Mouse (Mus musculus) limb, embryonic 15.5 days (tissue): Measurements from ENCODE around the gene Dennd1a. TPM values are rescaled to one million over a fixed set of nuclear protein-coding genes. Genes with fewer than 3 reads are reported as not detected.

Experiments used
- ATAC-seq: fragments of 200-750 bp; cut with Nextera tagmentation; 2 replicates; pipeline ENCODE4 v1.8.0; 2017; ENCODE audit warnings: low read depth, moderate TSS enrichment; ENCODE audit not compliant: insufficient number of reproducible peaks, low FRiP score, low TSS enrichment
- H3K27ac ChIP-seq: fragments of 300-500 bp; sonication (generic); 2 replicates; pipeline ENCODE4 v1.5.1; 2015; ENCODE audit warnings: moderate library complexity, mild to moderate bottlenecking, inconsistent platforms
- H3K27me3 ChIP-seq: fragments of 300-500 bp; sonication (generic); 2 replicates; pipeline ENCODE4 v1.6.1; 2015; ENCODE audit warnings: inconsistent platforms
- H3K36me3 ChIP-seq: fragments of 300-500 bp; sonication (generic); 2 replicates; pipeline ENCODE4 v1.6.1; 2015; ENCODE audit warnings: inconsistent platforms
- H3K4me1 ChIP-seq: fragments of 300-500 bp; sonication (generic); 2 replicates; pipeline ENCODE4 v1.6.1; 2015; ENCODE audit warnings: inconsistent platforms
- H3K4me2 ChIP-seq: fragments of 300-500 bp; sonication (generic); 2 replicates; pipeline ENCODE4 v1.6.1; 2015; ENCODE audit warnings: mild to moderate bottlenecking, inconsistent platforms
- H3K4me3 ChIP-seq: fragments of 300-500 bp; sonication (generic); 2 replicates; pipeline ENCODE4 v1.5.1; 2015; ENCODE audit warnings: mild to moderate bottlenecking, inconsistent platforms
- H3K9ac ChIP-seq: fragments of 300-500 bp; sonication (generic); 2 replicates; pipeline ENCODE4 v1.6.1; 2015; ENCODE audit warnings: inconsistent platforms
- H3K9me3 ChIP-seq: fragments of 300-500 bp; sonication (generic); 2 replicates; pipeline ENCODE4 v1.6.1; 2016; ENCODE audit warnings: inconsistent platforms
- WGBS: fragments of 180-500 bp; shearing (Covaris S2); methylation state at CpG from one replicate; pipeline ENCODE4 v1.1.7; 2015; 5-methylcytosine and 5-hydroxymethylcytosine counted together
- polyA plus RNA-seq: library from polyadenylated mRNA; unstranded; fragments of >200 nt; fragmentation: Nextera tagmentation; extraction: Ambion mirVana; gene quantifications from 2 replicates; pipeline ENCODE4 v1.2.1, GENCODE M21; 2015

Gene Dennd1a
- polyA plus RNA-seq, 1 experiment from 2014 or later = 13.0 TPM

- Histone ChIP-seq H3K27ac (no peak overlapping the region), H3K4me1 (no peaks in the 10 kb centered on the region)
Measured at GRCm38 (mm10) chr2:38129961-38130802, 157.0 kb downstream of the Dennd1a start.

DNA sequence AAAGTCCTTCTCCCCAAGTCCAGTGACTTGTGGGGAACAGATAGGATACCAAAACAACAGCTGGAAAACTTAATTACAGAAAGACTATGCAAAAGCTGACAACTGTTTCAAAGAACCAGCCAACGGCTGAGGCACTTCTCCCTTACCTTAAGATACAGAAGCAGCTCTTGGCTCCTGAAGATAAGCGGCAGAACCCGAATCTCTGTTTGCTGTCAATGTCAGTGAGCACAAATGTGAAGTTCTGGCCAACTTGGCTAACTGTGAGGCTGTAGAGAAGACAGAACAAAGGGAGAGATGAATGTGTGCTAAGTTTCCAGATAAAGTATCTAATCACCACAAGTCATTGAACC, 160.8 kb downstream of the Dennd1a start:
- ATAC-seq = no peak
- Histone ChIP-seq H3K27ac (no peak overlapping the region), H3K9me3 (no peaks in the 10 kb centered on the region), H3K9ac (no peak overlapping the region), H3K36me3 (no peaks in the 10 kb centered on the region), H3K27me3 (no peaks in the 10 kb centered on the region), H3K4me2 (no peak overlapping the region), H3K4me3 (no peak overlapping the region), H3K4me1 (no peaks in the 10 kb centered on the region)
- WGBS = 63% methylated on average over 3 of the region's 3 CpGs

More at GRCm38 (mm10) chr2:38129961-38130802, 157.0 kb downstream of the Dennd1a start:
- Histone ChIP-seq H3K4me3 (no peak overlapping the region), H3K9me3 (no peaks in the 10 kb centered on the region), H3K9ac (no peak overlapping the region), H3K27me3 (no peaks in the 10 kb centered on the region), H3K4me2 (no peak overlapping the region), H3K36me3 (no peaks in the 10 kb centered on the region)
- no peak for ATAC-seq
- 65% methylated on average over 6 of the region's 6 CpGs for WGBS

DNA sequence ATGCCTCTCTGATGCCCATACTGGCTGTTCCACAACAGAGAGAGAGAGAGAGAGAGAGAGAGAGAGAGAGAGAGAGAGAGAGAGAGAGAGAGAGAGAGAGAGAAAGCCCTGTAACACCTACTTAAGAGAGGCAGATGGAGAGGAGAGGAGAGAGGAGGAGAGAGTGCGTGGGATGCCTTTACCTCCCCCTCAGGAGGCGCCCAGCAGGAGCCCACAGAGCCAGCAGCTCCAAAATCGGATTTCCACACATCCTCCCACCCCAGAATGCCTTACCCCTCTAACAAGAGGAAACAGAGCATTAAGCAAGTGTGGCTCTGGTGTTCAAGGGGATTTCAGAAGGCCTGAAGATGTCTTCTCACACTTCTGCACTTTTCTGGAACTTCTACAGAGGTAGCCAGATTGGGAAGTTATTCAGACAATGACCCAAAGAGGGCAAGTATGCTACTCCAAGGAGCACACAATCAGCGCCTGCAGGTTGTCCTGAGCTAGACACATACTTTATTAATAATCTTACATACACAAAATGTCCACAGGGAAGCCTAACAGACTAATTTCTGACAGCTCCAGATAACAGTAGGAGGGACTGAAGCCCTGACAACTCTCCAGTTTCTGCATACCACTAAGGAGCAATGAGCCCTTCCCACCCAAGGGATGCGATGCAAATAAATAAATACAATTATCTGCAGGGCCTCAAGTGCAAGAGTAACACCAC, 161.4 kb downstream of the Dennd1a start:
- no peak for ATAC-seq

GRCm38 (mm10) chr2:38124727-38125126, 162.5 kb downstream of the Dennd1a start:
- Histone ChIP-seq H3K9ac (no peak overlapping the region), H3K4me1 (no peaks in the 10 kb centered on the region), H3K36me3 (no peaks in the 10 kb centered on the region), H3K27me3 (no peaks in the 10 kb centered on the region), H3K4me2 (no peak overlapping the region), H3K27ac (no peak overlapping the region), H3K9me3 (no peaks in the 10 kb centered on the region), H3K4me3 (no peak overlapping the region)
- no peak for ATAC-seq
- 82% methylated on average over 1 of the region's 1 CpGs for WGBS

More for the DNA sequence above, 161.4 kb downstream of the Dennd1a start:
- no peak overlapping the region for H3K9ac ChIP-seq
- H3K27me3 ChIP-seq = no peaks in the 10 kb centered on the region
- H3K36me3 ChIP-seq = no peaks in the 10 kb centered on the region
- no peaks in the 10 kb centered on the region for H3K4me1 ChIP-seq
- H3K4me2 ChIP-seq = no peak overlapping the region
- H3K4me3 ChIP-seq = no peak overlapping the region
- H3K27ac ChIP-seq = no peak overlapping the region
- 67% methylated on average over 5 of the region's 5 CpGs for WGBS
- H3K9me3 ChIP-seq = no peaks in the 10 kb centered on the region

- no peak overlapping the region for H3K4me3 ChIP-seq
- WGBS = 78% methylated on average over 2 of the region's 2 CpGs
- H3K27me3 ChIP-seq = no peaks in the 10 kb centered on the region
- H3K9me3 ChIP-seq = no peaks in the 10 kb centered on the region
- H3K4me2 ChIP-seq = no peak overlapping the region
- H3K9ac ChIP-seq = no peak overlapping the region
- no peaks in the 10 kb centered on the region for H3K36me3 ChIP-seq
- peaks cover 15% of the 10 kb centered on the region for H3K4me1 ChIP-seq
- no peak for ATAC-seq
- H3K27ac ChIP-seq = no peak overlapping the region
Measured at GRCm38 (mm10) chr2:38115000-38115399, 172.2 kb downstream of the Dennd1a start.

DNA sequence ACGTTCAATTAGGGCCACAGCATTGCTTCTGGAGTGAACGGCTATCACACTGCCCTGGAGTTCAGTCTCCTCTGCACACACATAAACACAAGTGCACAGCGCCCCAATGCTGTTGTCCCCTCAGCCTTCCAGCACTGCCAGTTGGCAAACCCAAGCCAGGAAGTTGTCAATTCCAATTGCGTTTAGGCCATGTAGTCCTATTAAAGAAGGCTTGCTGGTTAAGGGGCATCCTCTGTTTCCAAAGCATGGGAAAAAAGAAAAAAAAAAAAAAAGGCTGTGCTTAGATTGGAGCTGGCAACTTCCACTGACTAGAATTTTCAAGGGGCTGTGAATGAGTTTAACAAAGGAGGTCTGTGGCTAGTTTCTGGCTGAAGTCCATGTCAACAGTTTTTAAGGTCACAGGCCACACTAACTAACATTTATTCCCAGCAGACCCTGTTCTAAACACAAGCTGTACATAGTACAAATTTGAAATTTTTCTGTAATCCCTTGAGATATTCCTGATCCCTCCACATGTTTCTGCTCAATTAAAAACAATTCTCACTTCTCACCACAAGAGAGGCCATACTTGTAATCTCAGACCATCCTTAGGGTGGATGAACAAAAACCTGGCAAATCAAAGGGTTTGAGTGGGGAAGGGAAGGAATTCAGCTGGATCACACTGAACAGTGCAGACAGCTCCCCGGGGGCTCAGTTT, 175.4 kb downstream of the Dennd1a start:
- ATAC-seq = no peak
- Histone ChIP-seq H3K27me3 (no peaks in the 10 kb centered on the region), H3K4me1 (peaks cover 15% of the 10 kb centered on the region), H3K4me2 (no peak overlapping the region), H3K27ac (no peak overlapping the region), H3K4me3 (no peak overlapping the region), H3K36me3 (no peaks in the 10 kb centered on the region), H3K9ac (no peak overlapping the region), H3K9me3 (no peaks in the 10 kb centered on the region)
- 58% methylated on average over 5 of the region's 5 CpGs for WGBS

GRCm38 (mm10) chr2:38108586-38108985, 178.6 kb downstream of the Dennd1a start:
- no peaks in the 10 kb centered on the region for H3K27me3 ChIP-seq
- H3K4me2 ChIP-seq = no peak overlapping the region
- H3K27ac ChIP-seq = no peak overlapping the region
- no peaks in the 10 kb centered on the region for H3K9me3 ChIP-seq
- no peak for ATAC-seq
- no peak overlapping the region for H3K9ac ChIP-seq
- no peaks in the 10 kb centered on the region for H3K36me3 ChIP-seq
- peaks cover 10% of the 10 kb centered on the region for H3K4me1 ChIP-seq
- H3K4me3 ChIP-seq = no peak overlapping the region
- WGBS = 77% methylated on average over 2 of the region's 2 CpGs

DNA sequence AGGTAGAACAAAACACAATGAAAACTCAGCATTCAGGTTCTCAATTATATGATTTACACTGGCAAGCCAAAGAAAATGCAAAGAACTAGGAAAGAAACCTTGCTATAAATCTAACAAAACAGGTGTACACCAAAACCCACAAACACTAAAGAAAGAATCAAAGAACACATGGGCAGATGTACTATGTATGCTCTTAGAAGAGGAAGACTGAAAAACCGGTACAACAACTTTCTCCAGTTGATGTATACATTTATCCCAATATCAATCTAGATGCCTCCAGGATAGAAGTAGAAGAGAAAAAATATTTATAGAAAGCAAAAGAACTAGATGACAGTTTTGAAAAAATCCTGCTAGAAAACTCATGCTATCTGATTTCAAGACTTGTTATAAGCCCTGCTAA, 184.5 kb downstream of the Dennd1a start:
- H3K4me1 ChIP-seq = peaks cover 9% of the 10 kb centered on the region
- H3K27me3 ChIP-seq = no peaks in the 10 kb centered on the region
- H3K27ac ChIP-seq = no peak overlapping the region
- no peak overlapping the region for H3K9ac ChIP-seq
- H3K9me3 ChIP-seq = no peaks in the 10 kb centered on the region
- no peak overlapping the region for H3K4me2 ChIP-seq
- 74% methylated on average over 1 of the region's 1 CpGs for WGBS
- ATAC-seq = no peak
- H3K36me3 ChIP-seq = no peaks in the 10 kb centered on the region
- H3K4me3 ChIP-seq = no peak overlapping the region

DNA sequence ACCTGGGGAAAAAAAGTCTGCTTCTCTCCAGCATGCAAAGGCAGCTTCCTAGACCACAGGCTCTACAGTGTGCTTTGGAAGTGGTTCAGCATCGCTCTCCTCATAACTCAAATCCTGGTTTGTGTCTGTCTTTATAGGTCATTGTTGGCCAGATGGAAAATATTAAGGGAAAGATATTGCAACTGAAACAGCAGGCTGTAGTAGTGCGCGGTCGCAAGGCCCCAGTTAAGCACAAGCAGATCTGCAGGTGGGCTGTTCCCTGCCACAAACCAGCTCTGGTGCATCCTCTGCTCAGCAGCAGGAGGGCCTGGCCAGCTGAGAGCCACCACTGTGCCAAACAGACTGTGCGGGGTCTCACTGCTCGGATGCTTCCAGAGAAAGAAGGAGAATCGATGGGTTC, 186.9 kb downstream of the Dennd1a start:
- Histone ChIP-seq H3K4me1 (peaks cover 15% of the 10 kb centered on the region), H3K9ac (no peak overlapping the region), H3K27ac (no peak overlapping the region), H3K27me3 (no peaks in the 10 kb centered on the region), H3K4me2 (no peak overlapping the region), H3K36me3 (no peaks in the 10 kb centered on the region), H3K9me3 (no peaks in the 10 kb centered on the region), H3K4me3 (no peak overlapping the region)
- ATAC-seq = no peak; the same call in 1 of the 2 replicates
- 24% methylated on average over 7 of the region's 7 CpGs for WGBS

- Histone ChIP-seq H3K36me3 (no peaks in the 10 kb centered on the region), H3K4me2 (no peak overlapping the region), H3K27ac (no peak overlapping the region), H3K4me3 (no peak overlapping the region), H3K27me3 (no peaks in the 10 kb centered on the region), H3K9me3 (no peaks in the 10 kb centered on the region), H3K4me1 (peaks cover 19% of the 10 kb centered on the region), H3K9ac (no peak overlapping the region)
- WGBS = 67% methylated on average over 4 of the region's 4 CpGs
- no peak for ATAC-seq
Measured at GRCm38 (mm10) chr2:38099120-38099773, 187.9 kb downstream of the Dennd1a start.

DNA sequence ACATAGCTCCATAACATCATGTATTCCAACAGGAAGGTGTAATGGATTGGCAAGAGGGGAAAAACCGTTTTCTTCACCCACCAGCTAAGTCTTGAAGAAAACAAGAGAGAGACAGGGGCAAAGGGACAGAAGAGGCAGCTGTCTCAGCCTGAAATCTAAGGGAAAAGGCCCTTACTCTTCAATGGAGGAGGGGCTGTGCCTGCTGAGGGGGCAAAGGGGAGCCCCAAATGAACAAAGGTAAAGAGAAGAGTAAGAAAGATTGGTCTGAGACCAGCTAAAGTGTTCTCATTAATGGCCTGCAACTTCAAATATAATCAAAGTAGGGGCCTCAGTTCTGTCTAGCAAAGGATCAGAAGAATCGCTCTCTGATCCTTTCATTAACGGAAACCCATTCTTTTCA, 189.7 kb downstream of the Dennd1a start:
- H3K4me2 ChIP-seq = no peak overlapping the region
- H3K9me3 ChIP-seq = no peaks in the 10 kb centered on the region
- no peak for ATAC-seq
- H3K9ac ChIP-seq = no peak overlapping the region
- no peak overlapping the region for H3K27ac ChIP-seq
- 63% methylated on average over 3 of the region's 3 CpGs for WGBS
- no peaks in the 10 kb centered on the region for H3K36me3 ChIP-seq
- no peaks in the 10 kb centered on the region for H3K27me3 ChIP-seq
- peaks cover 19% of the 10 kb centered on the region for H3K4me1 ChIP-seq
- no peak overlapping the region for H3K4me3 ChIP-seq
